Mouse (Mus musculus) urinary bladder, postnatal 0 days (tissue): ENCODE measurements around the gene Nudt1. TPM values are rescaled to one million over a fixed set of nuclear protein-coding genes. Genes with fewer than 3 reads are reported as not detected.

ENCODE experiments used
- polyA plus RNA-seq: library from polyadenylated mRNA; unstranded; fragments of >200 nt; fragmentation: Nextera tagmentation; extraction: Ambion mirVana; gene quantifications from 2 replicates; pipeline ENCODE4 v1.2.1, GENCODE M21; 2015

Nudt1 gene
- polyA plus RNA-seq: 21.4 and 23.1 TPM in 2 replicates

DNA sequence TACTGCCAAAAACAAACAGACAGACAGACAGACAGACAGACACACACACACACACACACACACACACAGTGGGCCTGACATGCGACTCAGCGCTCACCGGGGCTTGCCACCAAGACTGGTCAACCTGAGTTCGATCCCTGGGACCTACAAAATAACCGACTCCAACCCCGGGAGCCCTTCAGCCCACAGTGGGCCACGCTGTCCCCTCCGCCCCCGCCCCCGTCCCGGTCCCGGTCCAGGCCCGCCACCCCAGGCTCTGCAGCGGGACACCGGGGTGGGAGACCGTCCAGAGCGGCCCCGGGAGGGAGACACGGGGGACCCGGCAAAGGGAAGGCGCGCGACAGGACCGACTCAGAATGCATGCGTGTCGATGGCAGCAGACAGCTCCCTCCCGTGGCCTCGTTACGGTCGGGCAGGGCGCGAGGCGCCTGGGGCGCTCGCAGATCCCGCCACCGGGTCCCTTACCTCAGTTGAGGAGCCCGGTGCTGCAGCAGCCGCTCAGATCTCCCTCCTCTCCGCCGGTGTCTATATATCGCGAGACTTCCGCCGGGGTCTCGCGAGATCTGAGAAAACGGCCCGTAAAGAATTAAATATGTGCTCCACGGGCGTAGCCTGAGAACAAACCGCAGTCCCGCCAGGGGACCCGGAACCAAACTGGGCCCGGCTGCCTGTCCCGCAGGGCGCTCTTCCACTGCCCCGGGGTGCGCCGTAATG is at the start of gene Nudt1, which contains the start of gene Mad1l1:
Gene Nudt1 (plus strand): TSS at position 615 of the 714 bp plus-strand sequence.
Gene Mad1l1 (minus strand): TSS at position 511 of the 714 bp plus-strand sequence.

DNA sequence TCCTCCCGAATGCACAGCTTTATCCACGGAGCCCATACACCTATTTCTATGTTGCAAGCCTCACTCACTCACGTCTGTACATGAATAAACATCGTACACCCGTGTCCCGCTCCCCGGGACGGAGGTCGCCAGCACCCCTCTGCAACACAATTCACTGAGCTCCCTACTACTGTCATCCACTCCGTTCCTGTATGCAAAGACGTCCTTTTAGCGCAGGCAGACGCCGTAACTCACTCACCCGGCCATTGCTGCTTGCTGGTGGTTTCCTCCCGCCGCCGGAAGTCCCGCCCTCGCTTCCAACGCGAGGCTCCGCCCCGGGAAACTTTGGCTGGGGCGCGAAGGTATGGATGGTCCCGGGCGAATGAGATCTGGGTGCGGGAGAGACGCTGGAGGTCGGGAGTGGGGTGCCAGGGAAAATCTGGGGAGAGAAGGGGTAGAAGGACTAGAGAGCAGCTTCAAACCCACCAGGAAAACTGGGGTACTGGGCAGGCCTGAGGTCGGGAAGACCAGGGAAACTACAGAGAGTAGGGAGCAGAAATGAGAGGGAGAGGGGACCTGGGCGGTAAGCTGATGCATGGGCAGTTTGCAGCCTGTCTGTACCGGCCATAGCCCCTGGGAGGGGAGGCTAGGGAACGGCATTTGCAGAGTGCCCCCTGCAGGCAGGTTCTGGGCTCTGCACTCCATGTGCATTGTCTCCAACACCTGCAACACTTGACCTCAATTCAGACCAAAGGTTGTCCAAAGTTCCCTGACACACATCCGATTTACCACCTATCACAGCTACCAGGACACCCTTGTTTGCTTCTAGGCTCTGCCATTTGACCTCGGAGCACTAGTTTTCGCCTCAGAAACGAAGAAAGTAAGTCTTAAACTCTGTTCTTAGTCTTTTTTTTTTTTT is 10.4 kb downstream of the Nudt1 start, which contains the start of gene Mrm2:
Gene Mrm2 (minus strand): TSS at position 284 of the 898 bp plus-strand sequence.

Other genes with a start within 250 kb of the Nudt1 start
- 18.2 and 19.7 TPM in 2 replicates for gene Mad1l1, start 104 bp upstream of the Nudt1 start, polyA plus RNA-seq
- gene Mrm2, start 10.2 kb downstream of the Nudt1 start, polyA plus RNA-seq: 7.9 and 9.5 TPM in 2 replicates
- 17.4 and 19.2 TPM in 2 replicates for gene Snx8, start 67.6 kb downstream of the Nudt1 start, polyA plus RNA-seq
- gene Eif3b, start 97.7 kb downstream of the Nudt1 start, polyA plus RNA-seq: 59.5 and 66.4 TPM in 2 replicates
- 0.18 and 0.21 TPM in 2 replicates for gene Gm4869, start 124.0 kb downstream of the Nudt1 start, polyA plus RNA-seq
- 88.0 and 102 TPM in 2 replicates for gene Chst12, start 183.9 kb downstream of the Nudt1 start, polyA plus RNA-seq
- gene Grifin, start 243.4 kb downstream of the Nudt1 start, polyA plus RNA-seq: not detected in 2 replicates